Mouse (Mus musculus) layer of hippocampus, postnatal 14 days (tissue): ENCODE data around the gene Rab3c. TPM values are rescaled to one million over a fixed set of nuclear protein-coding genes. Genes with fewer than 3 reads are reported as not detected.

Source experiments
- DNase-seq, 2 experiments: peaks; one replicate each; pipeline ENCODE4 v3.0.0; 2021 to 2022; ENCODE audit warnings: low spot score in 2 of 2, mixed read lengths in 1 of 2
- total RNA-seq, 2 experiments: library from RNA; stranded (reverse); gene quantifications; 2 replicates each; pipeline ENCODE4 v1.2.3; 2021

Rab3c gene
- total RNA-seq, 2 experiments from 2014 or later: 181 to 185 TPM

- DNase-seq: no peak
Observed at GRCm38 (mm10) chr13:110024381-110025161, 256.2 kb downstream of the Rab3c start.

GRCm38 (mm10) chr13:110023031-110023430 is 257.8 kb downstream of the Rab3c start:
- peak in 1 of 2 experiments; percentile 10 for DNase-seq

- no peak for DNase-seq
Observed at GRCm38 (mm10) chr13:110019774-110020173, 261.0 kb downstream of the Rab3c start.

GRCm38 (mm10) chr13:110018941-110019743 is 261.7 kb downstream of the Rab3c start:
- no peak for DNase-seq

- DNase-seq: peak; percentile 70 to 81
Observed at GRCm38 (mm10) chr13:110018431-110018901, 262.3 kb downstream of the Rab3c start.

- no peak for DNase-seq
Observed at GRCm38 (mm10) chr13:110012029-110012428, 268.8 kb downstream of the Rab3c start.

- DNase-seq: no peak
Observed at GRCm38 (mm10) chr13:110010876-110011275, 269.9 kb downstream of the Rab3c start.

GRCm38 (mm10) chr13:110008539-110008938 is 272.3 kb downstream of the Rab3c start:
- no peak for DNase-seq

- no peak for DNase-seq
Observed at GRCm38 (mm10) chr13:110006106-110006781, 274.6 kb downstream of the Rab3c start.

Other genes with a start within 250 kb of the Rab3c start
- not detected for gene Gapt, start 76.2 kb upstream of the Rab3c start, total RNA-seq
- 100 to 1,000 TPM; 235 to 237 TPM for gene Plk2, start 114.0 kb upstream of the Rab3c start, total RNA-seq